Mouse (Mus musculus) liver, adult 2 months (tissue): ENCODE data around the gene Cacna1c.

Experiments used
- CTCF ChIP-seq: fragments of 200-500 bp; IDR thresholded peaks from 2 replicates; pipeline ENCODE4 v1.5.1; 2011; ENCODE audit warnings: low read depth, low read length, control low read depth
- POLR2A ChIP-seq: fragments of 200-500 bp; IDR thresholded peaks from 2 replicates; pipeline ENCODE4 v1.6.1; 2011; ENCODE audit warnings: low read length, control low read depth; ENCODE audit not compliant: insufficient read depth; ENCODE audit errors: extremely low read depth

DNA sequence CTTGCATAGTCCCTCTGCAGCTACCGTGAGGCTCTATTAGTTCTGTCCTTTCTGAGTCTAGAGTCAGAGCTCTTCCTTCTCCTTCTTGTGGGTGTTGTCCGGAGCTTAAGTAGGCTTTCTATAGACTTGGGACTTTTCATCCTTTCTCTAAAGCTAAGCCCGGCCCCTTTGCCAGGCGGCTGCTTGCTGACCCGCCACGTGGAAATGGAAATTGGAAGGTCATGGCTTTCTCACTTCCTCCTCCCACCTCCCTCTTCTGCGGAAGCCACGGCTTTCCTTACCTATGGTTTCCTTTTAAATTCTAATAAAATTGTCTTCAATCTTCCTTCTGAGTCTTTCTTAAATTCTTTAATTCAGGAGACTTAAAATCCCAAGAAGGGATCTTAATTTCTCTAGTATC, 148.9 kb downstream of the Cacna1c start:
- TF ChIP-seq CTCF (no peak), POLR2A (no peak)
